Mouse (Mus musculus): ENCODE results near the gene Dap3. TPM values are rescaled to one million over a fixed set of nuclear protein-coding genes. Genes with fewer than 3 reads are reported as not detected.
A peak's percentile ranks its signal among the peaks of the same experiment; 100 is the strongest.

Gene Dap3
- polyA plus RNA-seq, 1 experiment from 2014 or later, result 171 TPM

GRCm38 (mm10) chr3:88942316-88942880, 8.6 kb downstream of the Dap3 start:
- peaks cover 22% of the 10 kb centered on the region for H3K36me3 ChIP-seq
- H3K9ac ChIP-seq, result no peak overlapping the region
- H3K4me2 ChIP-seq (replicated peaks), result no peak overlapping the region
- no peaks in the 10 kb centered on the region for H3K27me3 ChIP-seq (replicated peaks)
- 0 out of 2 replicates have a peak, but pooled peaks cover 1% of the 10 kb centered on the region for H3K4me1 ChIP-seq (replicated peaks)
- H3K27ac ChIP-seq, result no peak overlapping the region
- H3K4me3 ChIP-seq (replicated peaks), result no peak overlapping the region
- no peak for ATAC-seq
- no peaks in the 10 kb centered on the region for H3K9me3 ChIP-seq
- 89% methylated on average over 10 of the region's 10 CpGs for WGBS

GRCm38 (mm10) chr3:88939749-88940148, 11.2 kb downstream of the Dap3 start:
- no peak overlapping the region for H3K4me2 ChIP-seq (replicated peaks)
- no peak overlapping the region for H3K27ac ChIP-seq
- peaks cover 28% of the 10 kb centered on the region for H3K36me3 ChIP-seq
- H3K4me3 ChIP-seq (replicated peaks), result no peak overlapping the region
- ATAC-seq, result no peak
- no peaks in the 10 kb centered on the region for H3K9me3 ChIP-seq
- H3K4me1 ChIP-seq (replicated peaks), result no peaks in the 10 kb centered on the region
- 81% methylated on average over 3 of the region's 3 CpGs for WGBS
- no peaks in the 10 kb centered on the region for H3K27me3 ChIP-seq (replicated peaks)
- H3K9ac ChIP-seq, result no peak overlapping the region

- peaks cover 31% of the 10 kb centered on the region for H3K36me3 ChIP-seq
- WGBS, result 95% methylated on average over 10 of the region's 10 CpGs
These were observed 11.9 kb downstream of the Dap3 start for GRCm38 (mm10) chr3:88939071-88939470.

GRCm38 (mm10) chr3:88929501-88929900, 21.5 kb downstream of the Dap3 start:
- Histone ChIP-seq H3K36me3 (peaks cover 38% of the 10 kb centered on the region), H3K4me2 (replicated peaks) (no peak overlapping the region), H3K4me3 (replicated peaks) (no peak overlapping the region), H3K27me3 (replicated peaks) (no peaks in the 10 kb centered on the region), H3K4me1 (replicated peaks) (no peaks in the 10 kb centered on the region), H3K9me3 (no peaks in the 10 kb centered on the region), H3K27ac (no peak overlapping the region), H3K9ac (no peak overlapping the region)
- 86% methylated on average over 3 of the region's 3 CpGs for WGBS
- ATAC-seq, result no peak

More at GRCm38 (mm10) chr3:88939071-88939470, 11.9 kb downstream of the Dap3 start:
- no peak overlapping the region for H3K4me3 ChIP-seq (replicated peaks)
- no peaks in the 10 kb centered on the region for H3K9me3 ChIP-seq
- no peaks in the 10 kb centered on the region for H3K27me3 ChIP-seq (replicated peaks)
- no peak overlapping the region for H3K27ac ChIP-seq
- ATAC-seq, result no peak
- H3K4me2 ChIP-seq (replicated peaks), result no peak overlapping the region
- no peak overlapping the region for H3K9ac ChIP-seq
- no peaks in the 10 kb centered on the region for H3K4me1 ChIP-seq (replicated peaks)

GRCm38 (mm10) chr3:88925651-88926050, 25.3 kb downstream of the Dap3 start:
- H3K4me3 ChIP-seq (replicated peaks), result no peak overlapping the region
- no peak overlapping the region for H3K27ac ChIP-seq
- no peak overlapping the region for H3K4me2 ChIP-seq (replicated peaks)
- 96% methylated on average over 2 of the region's 2 CpGs for WGBS
- H3K4me1 ChIP-seq (replicated peaks), result no peaks in the 10 kb centered on the region
- H3K9me3 ChIP-seq, result no peaks in the 10 kb centered on the region
- H3K36me3 ChIP-seq, result peaks cover 58% of the 10 kb centered on the region
- no peak for ATAC-seq
- no peak overlapping the region for H3K9ac ChIP-seq
- no peaks in the 10 kb centered on the region for H3K27me3 ChIP-seq (replicated peaks)

DNA sequence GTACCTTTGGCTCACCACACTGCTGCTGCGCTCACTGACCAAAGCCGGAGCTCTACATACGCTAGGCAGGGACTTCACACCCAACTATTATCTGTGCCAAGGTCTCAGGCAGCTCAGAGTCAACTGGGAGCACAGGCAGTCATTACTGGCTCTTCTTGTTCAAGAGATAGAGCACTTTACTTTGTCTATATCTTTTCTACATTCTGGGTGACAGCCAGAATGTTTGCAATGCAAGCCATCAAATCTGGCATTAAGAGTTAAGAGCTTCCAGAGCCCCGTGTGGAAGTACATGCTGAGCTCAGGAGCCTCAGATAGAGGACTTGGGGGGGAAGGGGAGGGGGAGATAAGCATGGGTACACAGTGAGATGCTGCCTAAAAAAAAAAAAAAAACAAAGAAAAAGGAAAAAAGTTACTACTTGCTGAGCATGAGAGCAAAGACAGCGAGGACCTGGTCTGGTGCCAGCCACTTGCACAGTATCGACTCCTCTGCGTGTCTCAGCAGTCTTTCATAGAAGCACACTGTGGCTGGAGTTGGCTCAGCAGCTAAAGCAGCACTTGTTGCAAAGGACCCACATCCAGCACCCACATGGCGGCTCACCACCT, 26.9 kb downstream of the Dap3 start:
- ATAC-seq, result no peak
- Histone ChIP-seq H3K9ac (no peak overlapping the region), H3K4me3 (replicated peaks) (no peak overlapping the region), H3K36me3 (peaks cover 57% of the 10 kb centered on the region), H3K4me2 (replicated peaks) (no peak overlapping the region), H3K9me3 (no peaks in the 10 kb centered on the region), H3K27me3 (replicated peaks) (no peaks in the 10 kb centered on the region), H3K27ac (no peak overlapping the region), H3K4me1 (replicated peaks) (no peaks in the 10 kb centered on the region)
- 85% methylated on average over 8 of the region's 8 CpGs for WGBS

DNA sequence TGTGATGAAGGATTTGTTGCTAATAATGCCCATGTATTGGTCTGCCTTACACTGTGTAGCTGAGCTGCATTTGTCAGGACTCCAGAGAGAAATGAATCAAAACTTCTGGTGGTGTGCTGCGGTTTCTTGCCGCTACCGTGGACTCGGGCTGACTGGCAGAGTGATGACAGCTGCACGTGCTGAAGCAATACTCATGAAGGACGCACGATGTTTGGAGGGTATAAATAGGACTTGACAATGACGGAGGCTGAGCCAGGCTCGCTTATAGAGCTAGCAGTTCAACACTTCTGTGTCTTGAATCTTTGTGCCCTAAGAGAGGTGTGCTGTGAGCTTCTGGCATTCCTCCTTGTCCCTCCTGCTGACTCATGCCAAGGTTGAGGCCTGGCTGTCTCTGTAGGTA, 29.6 kb downstream of the Dap3 start:
- Histone ChIP-seq H3K4me3 (replicated peaks) (no peak overlapping the region), H3K4me1 (replicated peaks) (no peaks in the 10 kb centered on the region), H3K27me3 (replicated peaks) (no peaks in the 10 kb centered on the region), H3K9ac (no peak overlapping the region), H3K4me2 (replicated peaks) (no peak overlapping the region), H3K36me3 (peaks cover 41% of the 10 kb centered on the region), H3K9me3 (no peaks in the 10 kb centered on the region), H3K27ac (no peak overlapping the region)
- 95% methylated on average over 9 of the region's 9 CpGs for WGBS
- ATAC-seq, result no peak

DNA sequence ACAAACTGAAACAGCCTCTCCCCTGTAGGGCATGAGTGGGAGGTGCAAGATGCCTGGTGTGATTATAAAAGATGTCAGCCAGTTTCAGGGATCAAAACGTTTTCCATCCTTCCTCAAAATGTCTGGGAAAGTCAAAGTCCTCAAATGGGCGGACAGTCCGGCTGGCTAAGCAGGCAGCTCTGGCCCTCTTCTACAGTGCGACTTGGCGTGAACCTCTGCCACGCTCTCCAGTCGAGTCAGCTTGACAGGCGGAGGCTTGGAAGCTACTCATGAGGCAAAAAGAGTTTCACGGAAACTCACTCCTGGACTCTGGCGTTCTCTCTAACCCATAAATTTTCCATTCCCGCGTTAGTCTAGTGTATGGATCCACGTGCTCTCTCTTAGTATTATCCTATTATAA, 32.0 kb downstream of the Dap3 start:
- Histone ChIP-seq H3K9ac (no peak overlapping the region), H3K4me3 (replicated peaks) (no peak overlapping the region), H3K27me3 (replicated peaks) (no peaks in the 10 kb centered on the region), H3K36me3 (peaks cover 32% of the 10 kb centered on the region), H3K9me3 (no peaks in the 10 kb centered on the region), H3K4me2 (replicated peaks) (no peak overlapping the region), H3K4me1 (replicated peaks) (peaks cover 5% of the 10 kb centered on the region; the same call in 1 of the 2 replicates), H3K27ac (no peak overlapping the region)
- ATAC-seq, result no peak
- 67% methylated on average over 13 of the region's 13 CpGs for WGBS

- Histone ChIP-seq H3K9ac (peak overlapping the region; percentile 71), H3K4me2 (replicated peaks) (peak overlapping the region; percentile 85), H3K9me3 (no peaks in the 10 kb centered on the region), H3K36me3 (peaks cover 23% of the 10 kb centered on the region; the same call in 1 of the 2 replicates), H3K4me3 (replicated peaks) (peak overlapping the region; percentile 79), H3K27ac (peak overlapping the region; percentile 87), H3K4me1 (replicated peaks) (peaks cover 10% of the 10 kb centered on the region; the same call in 1 of the 2 replicates), H3K27me3 (replicated peaks) (no peaks in the 10 kb centered on the region)
- 24% methylated on average over 8 of the region's 8 CpGs for WGBS
- peak; percentile 20; the same call in 1 of the 2 replicates for ATAC-seq
These were observed 36.6 kb downstream of the Dap3 start for GRCm38 (mm10) chr3:88914384-88914810.

- peak; percentile 98 for ATAC-seq
- H3K4me3 ChIP-seq (replicated peaks), result peak within 1 kb of the TSS; percentile 79
- WGBS, result under 1% methylated on average over 62 of the region's 62 CpGs
These were observed 37.2 kb downstream of the Dap3 start, which contains the start of gene Msto1 for GRCm38 (mm10) chr3:88913511-88914383. TSS of gene Msto1 (minus strand) at chr3:88913999.

GRCm38 (mm10) chr3:88912585-88912984, 38.4 kb downstream of the Dap3 start:
- Histone ChIP-seq H3K9me3 (no peaks in the 10 kb centered on the region), H3K27me3 (replicated peaks) (no peaks in the 10 kb centered on the region), H3K9ac (no peak overlapping the region), H3K27ac (no peak overlapping the region), H3K4me1 (replicated peaks) (peaks cover 10% of the 10 kb centered on the region; the same call in 1 of the 2 replicates), H3K4me3 (replicated peaks) (peak overlapping the region; percentile 79; the same call in 1 of the 2 replicates), H3K4me2 (replicated peaks) (peak overlapping the region; percentile 85), H3K36me3 (peaks cover 37% of the 10 kb centered on the region)
- 89% methylated on average over 7 of the region's 7 CpGs for WGBS
- no peak for ATAC-seq

More at GRCm38 (mm10) chr3:88913511-88914383, 37.2 kb downstream of the Dap3 start, which contains the start of gene Msto1:
- peak within 1 kb of the TSS; percentile 71 for H3K9ac ChIP-seq
- H3K27me3 ChIP-seq (replicated peaks), result no peaks in the 10 kb centered on the region
- H3K36me3 ChIP-seq, result peaks cover 26% of the 10 kb centered on the region; the same call in 1 of the 2 replicates
- H3K27ac ChIP-seq, result peak within 1 kb of the TSS; percentile 87
- H3K4me1 ChIP-seq (replicated peaks), result peaks cover 10% of the 10 kb centered on the region; the same call in 1 of the 2 replicates
- no peaks in the 10 kb centered on the region for H3K9me3 ChIP-seq
- H3K4me2 ChIP-seq (replicated peaks), result peak within 1 kb of the TSS; percentile 85

Measured in intestine, embryonic 15.5 days (tissue).